Comparison of ENCODE assay signal across 25 mouse cellular contexts in the genomic region with DNA sequence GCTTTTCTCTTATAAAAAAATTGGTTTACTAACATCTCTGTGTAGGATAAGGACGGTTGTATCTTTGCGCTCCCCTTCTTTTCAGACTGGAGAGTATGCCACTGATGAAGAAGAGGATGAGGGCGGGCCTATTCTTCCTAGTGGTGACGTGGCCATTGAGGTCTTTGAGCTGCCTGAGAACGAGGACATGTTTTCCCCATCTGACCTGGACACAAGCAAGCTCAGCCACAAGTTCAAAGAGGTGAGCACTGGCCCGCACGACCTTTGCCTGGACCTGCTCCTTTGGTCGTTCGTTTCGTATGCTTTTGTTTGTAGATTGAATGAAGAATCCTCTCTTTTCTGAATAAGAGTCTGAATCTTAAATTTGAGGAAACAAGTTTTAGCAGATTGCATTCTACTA.
DNase-seq lines count a peak whose midpoint lies in the region; ATAC-seq and TF ChIP-seq lines count a peak whose summit lies in the region.
"Had no signal": no experiment of that assay in that cellular context is flagged by ENCODE, and none has a peak within 500 bp of the region (broad histone marks: within the 10 kb centered on the region; RNA-seq: fewer than 3 reads in every experiment).

No protein-coding gene starts in this region.

- peaks cover 11% of the 10 kb centered on the region for H3K4me1 ChIP-seq in intestine, embryonic 14.5 days (replicated peaks; ENCODE audit: control insufficient read depth, insufficient read depth, low read length)
- H3K4me1 ChIP-seq in intestine, postnatal 0 days (replicated peaks; ENCODE audit: control insufficient read depth, insufficient read depth, low read length): peaks cover 4% of the 10 kb centered on the region; the same call in 1 of the 2 replicates
- H3K4me1 ChIP-seq in liver, postnatal 0 days (ENCODE audit: insufficient read depth): no peaks in the 10 kb centered on the region
- H3K4me1 ChIP-seq in liver, embryonic 12.5 days: peaks cover 8% of the 10 kb centered on the region
- peaks cover 77% of the 10 kb centered on the region for H3K4me1 ChIP-seq in limb, embryonic 10.5 days
- H3K4me1 ChIP-seq: embryonic facial prominence, embryonic 15.5 days had no signal

- ATAC-seq in intestine, embryonic 14.5 days (replicated peaks; ENCODE audit: low FRiP score, low TSS enrichment, low read depth): no peak
- ATAC-seq in intestine, postnatal 0 days: no peak
- ATAC-seq in liver, postnatal 0 days: peak; percentile 74
- ATAC-seq in liver, embryonic 12.5 days: no peak
- ATAC-seq: forebrain, embryonic 14.5 days; forebrain, postnatal 0 days; hindbrain, embryonic 16.5 days; Patski had no signal

- H3K9me3 ChIP-seq in intestine, embryonic 14.5 days (ENCODE audit: control insufficient read depth, low read length): no peaks in the 10 kb centered on the region
- H3K9me3 ChIP-seq in intestine, postnatal 0 days (ENCODE audit: control insufficient read depth): no peaks in the 10 kb centered on the region
- no peaks in the 10 kb centered on the region for H3K9me3 ChIP-seq in liver, postnatal 0 days (ENCODE audit: low read length)
- H3K9me3 ChIP-seq in liver, embryonic 12.5 days (replicated peaks): no peaks in the 10 kb centered on the region
- no peaks in the 10 kb centered on the region for H3K9me3 ChIP-seq in limb, embryonic 10.5 days (replicated peaks)
- H3K9me3 ChIP-seq: embryonic facial prominence, embryonic 12.5 days; embryonic facial prominence, embryonic 15.5 days; G1E; hindbrain, embryonic 12.5 days had no signal

- no peak for TF ChIP-seq EP300 in liver, postnatal 0 days (IDR thresholded peaks at IDR 0.05; ENCODE audit: low read depth)

- peak; percentile 46 for DNase-seq in intestine, embryonic 14.5 days (ENCODE audit: low spot score)
- DNase-seq in liver, postnatal 0 days: peak; percentile 18
- DNase-seq in limb, embryonic 10.5 days (ENCODE audit: low spot score): no peak
- no peak for DNase-seq in gastrocnemius, adult 18-20 months (ENCODE audit: low spot score)
- DNase-seq in layer of hippocampus, postnatal 36 days: no peak
- DNase-seq: adrenal gland, postnatal 10 days; adrenal gland, postnatal 36 days; B cell, adult 2 months; cerebellum, adult 18-20 months; cerebellum, adult 9-10 months; cerebellum, postnatal 14 days; forebrain, postnatal 0 days; gastrocnemius, postnatal 25 days; heart, adult 2 months had no signal

- H3K9ac ChIP-seq in intestine, embryonic 14.5 days (ENCODE audit: low read length): no peak overlapping the region
- no peak overlapping the region for H3K9ac ChIP-seq in intestine, postnatal 0 days (ENCODE audit: low read depth, low read length)
- no peak overlapping the region for H3K9ac ChIP-seq in liver, postnatal 0 days (replicated peaks)
- no peak overlapping the region for H3K9ac ChIP-seq in liver, embryonic 12.5 days
- H3K9ac ChIP-seq: embryonic facial prominence, embryonic 12.5 days; embryonic facial prominence, embryonic 15.5 days; forebrain, postnatal 0 days; hindbrain, embryonic 12.5 days had no signal

- H3K36me3 ChIP-seq in intestine, embryonic 14.5 days (ENCODE audit: control insufficient read depth, insufficient read depth, low read length): no peaks in the 10 kb centered on the region
- H3K36me3 ChIP-seq in intestine, postnatal 0 days (ENCODE audit: control insufficient read depth, insufficient read depth): no peaks in the 10 kb centered on the region
- H3K36me3 ChIP-seq in liver, postnatal 0 days (replicated peaks; ENCODE audit: insufficient read depth, low read length): no peaks in the 10 kb centered on the region
- H3K36me3 ChIP-seq in liver, embryonic 12.5 days: 0 out of 2 replicates have a peak, but pooled peaks cover 3% of the 10 kb centered on the region
- no peaks in the 10 kb centered on the region for H3K36me3 ChIP-seq in limb, embryonic 10.5 days
- H3K36me3 ChIP-seq: embryonic facial prominence, embryonic 12.5 days; embryonic facial prominence, embryonic 15.5 days; G1E; hindbrain, embryonic 12.5 days had no signal

- 76% methylated on average over 10 of the region's 10 CpGs for WGBS in intestine, embryonic 14.5 days
- WGBS in intestine, postnatal 0 days: 86% methylated on average over 10 of the region's 10 CpGs
- 68% methylated on average over 10 of the region's 10 CpGs for WGBS in liver, postnatal 0 days (ENCODE audit: insufficient replicate concordance)
- 73% methylated on average over 10 of the region's 10 CpGs for WGBS in liver, embryonic 12.5 days (ENCODE audit: insufficient replicate concordance)
- 56% methylated on average over 10 of the region's 10 CpGs for WGBS in limb, embryonic 10.5 days

- H3K27ac ChIP-seq in intestine, embryonic 14.5 days (ENCODE audit: low read depth): no peak overlapping the region
- no peak overlapping the region for H3K27ac ChIP-seq in intestine, postnatal 0 days (ENCODE audit: low read depth, low read length)
- no peak overlapping the region for H3K27ac ChIP-seq in liver, postnatal 0 days (ENCODE audit: low read depth)
- no peak overlapping the region for H3K27ac ChIP-seq in liver, embryonic 12.5 days
- peak overlapping the region; percentile 75 for H3K27ac ChIP-seq in limb, embryonic 10.5 days
- H3K27ac ChIP-seq: embryonic facial prominence, embryonic 12.5 days; embryonic facial prominence, embryonic 15.5 days; heart, adult 2 months; hindbrain, embryonic 12.5 days had no signal

- TF ChIP-seq CTCF in intestine, postnatal 0 days (IDR thresholded peaks at IDR 0.05; ENCODE audit: low read depth): no peak
- TF ChIP-seq CTCF in liver, postnatal 0 days (IDR thresholded peaks at IDR 0.05; ENCODE audit: low read depth): no peak

- H3K27me3 ChIP-seq in intestine, embryonic 14.5 days (replicated peaks; ENCODE audit: control insufficient read depth, insufficient read depth, low read length): no peaks in the 10 kb centered on the region
- no peaks in the 10 kb centered on the region for H3K27me3 ChIP-seq in intestine, postnatal 0 days (replicated peaks; ENCODE audit: control insufficient read depth, insufficient read depth, low read length)
- H3K27me3 ChIP-seq in liver, postnatal 0 days (ENCODE audit: insufficient read depth, low read length): no peaks in the 10 kb centered on the region
- H3K27me3 ChIP-seq in liver, embryonic 12.5 days (replicated peaks): no peaks in the 10 kb centered on the region
- no peaks in the 10 kb centered on the region for H3K27me3 ChIP-seq in limb, embryonic 10.5 days (ENCODE audit: low read depth, poor library complexity, severe bottlenecking)
- H3K27me3 ChIP-seq: CH12.LX; embryonic facial prominence, embryonic 15.5 days; hindbrain, embryonic 12.5 days; Patski had no signal

- H3K4me3 ChIP-seq in intestine, embryonic 14.5 days (ENCODE audit: low read depth, low read length): no peak overlapping the region
- H3K4me3 ChIP-seq in intestine, postnatal 0 days (ENCODE audit: low read depth, low read length): no peak overlapping the region
- H3K4me3 ChIP-seq in liver, postnatal 0 days (ENCODE audit: low read depth, low read length): no peak overlapping the region
- no peak overlapping the region for H3K4me3 ChIP-seq in liver, embryonic 12.5 days
- H3K4me3 ChIP-seq in limb, embryonic 10.5 days: no peak overlapping the region
- H3K4me3 ChIP-seq: embryonic facial prominence, embryonic 12.5 days; embryonic facial prominence, embryonic 15.5 days; heart, adult 2 months; hindbrain, embryonic 12.5 days had no signal

- no peak overlapping the region for H3K4me2 ChIP-seq in intestine, embryonic 14.5 days (ENCODE audit: low read length)
- H3K4me2 ChIP-seq in intestine, postnatal 0 days (replicated peaks; ENCODE audit: low read depth): no peak overlapping the region
- H3K4me2 ChIP-seq in liver, postnatal 0 days (ENCODE audit: low read depth, low read length): no peak overlapping the region
- no peak overlapping the region for H3K4me2 ChIP-seq in liver, embryonic 12.5 days
- H3K4me2 ChIP-seq: embryonic facial prominence, embryonic 12.5 days; embryonic facial prominence, embryonic 15.5 days; heart, embryonic 11.5 days; hindbrain, embryonic 12.5 days had no signal

Comparison
In these comparisons a context has a peak if more than half of its experiments do, and no peak if none do; other contexts are left out.
1. DNase-seq: peak in intestine, embryonic 14.5 days (single experiment) and liver, postnatal 0 days (single experiment); none in limb, embryonic 10.5 days (single experiment), gastrocnemius, adult 18-20 months (single experiment) and layer of hippocampus, postnatal 36 days (0 of 2).